Mouse (Mus musculus) embryonic facial prominence, embryonic 10.5 days (tissue): ENCODE measurements around the gene Gramd4. TPM values are rescaled to one million over a fixed set of nuclear protein-coding genes. Genes with fewer than 3 reads are reported as not detected.
"Not testable (repeated sequence)": the region's sequence is repeated elsewhere in the genome, so short reads cannot be mapped to it uniquely, and the experiment has no call there.

Experiments used
- DNase-seq: peaks from one replicate; pipeline ENCODE4 v3.0.0-alpha.2; 2017; ENCODE audit warnings: low spot score
- H3K27ac ChIP-seq: fragments of 300-500 bp; sonication (generic); replicated peaks from 2 replicates; pipeline ENCODE4 v1.5.1; 2016; ENCODE audit warnings: mild to moderate bottlenecking
- H3K27me3 ChIP-seq: fragments of 300-500 bp; sonication (generic); replicated peaks from 2 replicates; pipeline ENCODE4 v1.6.1; 2016; ENCODE audit warnings: low read depth, mild to moderate bottlenecking; ENCODE audit not compliant: poor library complexity, severe bottlenecking
- H3K36me3 ChIP-seq: fragments of 300-500 bp; sonication (generic); replicated peaks from 2 replicates; pipeline ENCODE4 v1.6.1; 2016; ENCODE audit warnings: mild to moderate bottlenecking, moderate library complexity
- H3K4me1 ChIP-seq: fragments of 300-500 bp; sonication (generic); 2 replicates; pipeline ENCODE4 v1.6.1; 2016
- H3K4me3 ChIP-seq: fragments of 300-500 bp; sonication (generic); 2 replicates; pipeline ENCODE4 v1.5.1; 2016; ENCODE audit warnings: mild to moderate bottlenecking, moderate library complexity
- H3K9me3 ChIP-seq: fragments of 300-500 bp; sonication (generic); 2 replicates; pipeline ENCODE4 v1.6.1; 2016; ENCODE audit warnings: mild to moderate bottlenecking
- WGBS: fragments of 180-500 bp; shearing (Covaris S2); methylation state at CpG from one replicate; pipeline ENCODE4 v1.1.7; 2016; 5-methylcytosine and 5-hydroxymethylcytosine counted together
- polyA plus RNA-seq: library from polyadenylated mRNA; unstranded; fragments of >200 nt; fragmentation: Nextera tagmentation; extraction: Ambion mirVana; gene quantifications from 2 replicates; pipeline ENCODE4 v1.2.1, GENCODE M21; 2016

The Gramd4 gene
- polyA plus RNA-seq, 1 experiment from 2014 or later: 13.8 TPM

DNA sequence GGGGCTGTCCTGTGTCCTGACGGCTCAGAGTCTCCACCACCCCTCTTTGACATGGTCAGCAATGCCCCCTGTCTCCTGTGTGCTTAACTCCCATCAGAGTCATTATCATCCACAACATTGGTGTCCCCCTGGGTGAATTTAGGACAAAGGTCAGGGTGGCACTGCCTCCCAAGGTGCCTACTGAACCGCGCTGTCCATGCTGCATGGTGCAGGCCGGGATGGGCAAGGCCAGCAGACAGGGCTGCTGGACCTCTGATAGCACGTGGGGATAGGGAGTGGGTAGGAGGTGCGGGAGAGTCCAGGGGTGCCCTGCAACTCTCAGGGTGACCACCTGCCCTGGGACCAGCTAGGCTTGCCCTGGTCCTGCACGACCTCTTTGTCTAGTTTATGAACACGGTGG lies 89.4 kb downstream of the Gramd4 start:
- no peak overlapping the region for H3K27ac ChIP-seq
- no peaks in the 10 kb centered on the region for H3K9me3 ChIP-seq
- WGBS: 89% methylated on average over 8 of the region's 8 CpGs
- no peak for DNase-seq
- H3K4me1 ChIP-seq: no peaks in the 10 kb centered on the region
- H3K4me3 ChIP-seq: no peak overlapping the region
- no peaks in the 10 kb centered on the region for H3K27me3 ChIP-seq
- peaks cover 74% of the 10 kb centered on the region for H3K36me3 ChIP-seq

GRCm38 (mm10) chr15:86150593-86150992 lies 93.1 kb downstream of the Gramd4 start:
- Histone ChIP-seq H3K9me3 (no peaks in the 10 kb centered on the region), H3K4me3 (no peak overlapping the region), H3K27ac (no peak overlapping the region), H3K36me3 (peaks cover 79% of the 10 kb centered on the region), H3K27me3 (no peaks in the 10 kb centered on the region), H3K4me1 (no peaks in the 10 kb centered on the region)
- DNase-seq: no peak
- WGBS: 69% methylated on average over 4 of the region's 4 CpGs

GRCm38 (mm10) chr15:86153481-86153960 lies 96.0 kb downstream of the Gramd4 start:
- DNase-seq: no peak
- Histone ChIP-seq H3K36me3 (peaks cover 67% of the 10 kb centered on the region), H3K4me1 (no peaks in the 10 kb centered on the region), H3K4me3 (no peak overlapping the region), H3K27me3 (no peaks in the 10 kb centered on the region), H3K9me3 (no peaks in the 10 kb centered on the region), H3K27ac (no peak overlapping the region)
- 90% methylated on average over 12 of the region's 12 CpGs for WGBS

- WGBS: 80% methylated on average over 5 of the region's 5 CpGs
- Histone ChIP-seq H3K4me1 (no peaks in the 10 kb centered on the region), H3K27me3 (no peaks in the 10 kb centered on the region), H3K9me3 (no peaks in the 10 kb centered on the region; the same call in 1 of the 2 replicates), H3K4me3 (no peak overlapping the region), H3K36me3 (peaks cover 58% of the 10 kb centered on the region), H3K27ac (no peak overlapping the region)
- DNase-seq: no peak
These were observed 99.0 kb downstream of the Gramd4 start for GRCm38 (mm10) chr15:86156492-86156891.

DNA sequence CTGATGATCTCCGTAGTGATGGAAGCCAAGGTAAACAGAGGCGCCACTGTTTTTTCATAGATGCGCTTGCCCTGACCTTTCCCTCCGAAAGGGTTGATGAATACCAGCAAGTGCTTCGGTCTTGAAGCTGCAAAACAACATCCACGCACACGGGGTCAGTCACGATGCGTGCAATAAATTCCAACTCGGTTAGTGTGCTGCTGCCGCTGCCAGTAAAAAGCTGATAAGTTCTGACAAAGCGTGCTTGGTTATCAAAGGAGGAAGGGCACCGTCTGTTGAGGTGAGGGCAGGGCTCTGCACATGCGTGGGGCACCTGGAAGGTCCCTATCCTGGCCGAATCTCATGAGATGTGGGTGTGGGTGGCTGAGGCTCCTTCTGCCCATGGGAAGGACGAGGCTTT lies 101.6 kb downstream of the Gramd4 start:
- Histone ChIP-seq H3K27me3 (no peaks in the 10 kb centered on the region), H3K36me3 (peaks cover 47% of the 10 kb centered on the region), H3K4me1 (no peaks in the 10 kb centered on the region), H3K9me3 (peaks cover 3% of the 10 kb centered on the region; the same call in 1 of the 2 replicates), H3K4me3 (no peak overlapping the region), H3K27ac (no peak overlapping the region)
- no peak for DNase-seq
- WGBS: 86% methylated on average over 16 of the region's 16 CpGs

DNA sequence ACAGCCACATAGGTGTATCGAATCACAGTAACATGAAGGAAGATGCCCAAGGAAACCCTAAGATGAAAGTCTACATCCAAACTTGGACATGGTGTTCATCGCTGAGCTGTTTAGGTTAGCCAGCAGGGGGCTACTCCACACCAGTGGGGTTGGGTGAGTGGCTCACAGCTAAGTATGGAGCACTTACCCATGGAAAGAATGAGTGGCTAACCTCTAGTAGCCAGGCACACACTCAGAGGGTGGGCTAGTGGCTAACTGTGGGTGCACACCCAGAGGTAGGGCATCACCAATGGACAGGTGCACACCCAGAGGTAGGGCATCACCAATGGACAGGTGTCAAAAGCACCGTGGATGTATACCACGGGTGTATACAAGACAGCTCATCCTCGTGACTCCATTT lies 102.2 kb downstream of the Gramd4 start:
- Histone ChIP-seq H3K4me1 (no peaks in the 10 kb centered on the region), H3K36me3 (peaks cover 44% of the 10 kb centered on the region), H3K4me3 (no peak overlapping the region), H3K9me3 (peaks cover 3% of the 10 kb centered on the region; the same call in 1 of the 2 replicates), H3K27ac (no peak overlapping the region), H3K27me3 (no peaks in the 10 kb centered on the region)
- WGBS: 88% methylated on average over 5 of the region's 5 CpGs
- DNase-seq: no peak

GRCm38 (mm10) chr15:86160906-86161305 lies 103.4 kb downstream of the Gramd4 start:
- 77% methylated on average over 10 of the region's 10 CpGs for WGBS
- DNase-seq: no peak
- H3K36me3 ChIP-seq: peaks cover 39% of the 10 kb centered on the region
- H3K4me1 ChIP-seq: no peaks in the 10 kb centered on the region; the same call in 1 of the 2 replicates
- no peak overlapping the region for H3K27ac ChIP-seq
- H3K4me3 ChIP-seq: no peak overlapping the region
- H3K9me3 ChIP-seq: peaks cover 3% of the 10 kb centered on the region; the same call in 1 of the 2 replicates
- no peaks in the 10 kb centered on the region for H3K27me3 ChIP-seq

DNA sequence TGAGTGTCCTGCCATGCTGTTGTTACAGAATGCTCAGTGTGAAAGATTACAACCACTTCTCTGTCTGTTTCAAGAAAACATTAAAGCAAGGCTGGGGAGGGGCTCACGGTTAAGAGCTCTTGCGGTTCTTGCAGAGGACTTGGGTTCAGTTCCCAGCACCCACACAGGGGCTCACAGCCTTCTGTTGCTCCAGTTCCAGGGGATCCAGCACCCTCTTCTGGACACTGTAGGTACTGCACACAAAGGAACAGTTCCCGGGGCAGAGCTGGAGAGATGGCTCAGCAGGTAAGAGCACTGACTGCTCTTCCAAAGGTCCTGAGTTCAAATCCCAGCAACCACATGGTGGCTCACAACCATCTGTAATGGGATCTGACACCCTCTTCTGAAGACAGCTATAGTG lies 104.3 kb downstream of the Gramd4 start:
- H3K9me3 ChIP-seq, H3K4me3 ChIP-seq, H3K27me3 ChIP-seq, H3K4me1 ChIP-seq, H3K27ac ChIP-seq, DNase-seq: not testable (repeated sequence)
- 93% methylated on average over 3 of the region's 3 CpGs for WGBS
- H3K36me3 ChIP-seq: peaks cover 30% of the 10 kb centered on the region

DNA sequence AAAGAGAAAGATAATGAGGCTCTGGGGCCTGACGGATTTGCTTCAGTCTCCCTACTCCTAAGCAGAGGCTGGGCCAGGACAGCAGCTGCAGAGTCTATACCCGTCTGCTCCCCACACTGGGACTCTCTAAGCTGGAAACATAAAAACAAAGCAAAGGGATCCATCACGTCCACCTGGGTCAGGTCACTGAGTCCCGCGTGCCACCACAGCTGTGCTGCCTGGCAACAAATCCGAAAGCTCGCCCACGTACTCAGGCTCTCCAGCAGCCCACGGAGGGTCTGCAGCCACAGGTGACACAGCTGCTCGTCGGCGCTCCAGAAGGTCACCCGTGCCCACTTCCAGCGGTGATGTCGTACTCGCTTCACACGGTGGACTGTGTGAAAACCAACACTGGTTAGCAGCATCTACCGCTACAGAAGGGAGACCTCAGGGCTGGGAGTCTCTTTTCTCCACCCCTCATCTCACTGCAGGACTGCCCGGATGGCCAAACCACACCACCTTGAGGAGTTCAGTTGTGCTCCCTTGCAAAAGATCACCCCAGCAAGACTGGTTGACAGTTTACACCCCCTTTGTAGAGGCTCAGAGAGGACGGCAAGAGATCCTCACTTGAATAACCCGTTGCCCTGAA lies 107.3 kb downstream of the Gramd4 start:
- H3K4me3 ChIP-seq: no peak overlapping the region
- DNase-seq: no peak

DNA sequence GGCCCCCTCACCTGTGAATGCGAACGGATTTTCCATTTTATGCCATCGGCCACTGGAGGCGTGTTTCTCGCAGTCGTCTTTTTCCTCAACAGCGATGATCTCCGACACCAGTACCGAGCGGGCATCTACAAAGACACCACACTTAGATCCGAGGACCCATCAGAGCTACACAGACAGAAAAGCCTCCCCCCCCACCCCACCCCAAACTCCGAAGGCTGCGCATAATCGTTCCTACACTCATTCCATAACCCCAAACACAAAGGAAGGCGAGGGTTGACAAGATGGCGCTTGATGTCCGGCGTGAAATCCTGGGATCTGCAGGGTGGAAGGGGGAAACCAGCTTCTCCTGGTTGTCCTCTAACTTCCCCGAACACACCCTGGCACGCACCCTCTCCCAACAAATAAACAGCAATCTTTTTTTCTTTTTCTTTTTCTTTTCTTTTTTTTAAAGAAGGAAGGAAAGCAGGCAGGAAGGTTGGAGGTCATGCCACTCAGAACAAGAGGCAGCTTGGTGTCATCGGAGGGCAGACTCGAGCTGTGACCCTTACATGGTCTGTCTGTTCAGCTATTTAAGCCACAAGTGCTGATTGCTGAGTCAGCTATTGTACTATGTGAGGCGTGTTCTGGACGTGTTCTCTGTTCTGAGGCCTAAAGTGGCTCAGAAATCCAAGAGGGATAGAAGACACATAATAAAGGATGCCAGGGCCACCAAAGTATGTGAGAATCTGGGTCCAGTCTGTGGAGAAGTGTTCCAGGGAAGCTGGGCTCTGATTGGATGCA lies 108.5 kb downstream of the Gramd4 start:
- Histone ChIP-seq H3K9me3 (peaks cover 3% of the 10 kb centered on the region; the same call in 1 of the 2 replicates), H3K27ac (no peak overlapping the region), H3K4me3 (no peak overlapping the region), H3K27me3 (no peaks in the 10 kb centered on the region), H3K36me3 (peaks cover 24% of the 10 kb centered on the region), H3K4me1 (peaks cover 38% of the 10 kb centered on the region)
- DNase-seq: no peak
- WGBS: 86% methylated on average over 24 of the region's 24 CpGs

More for the DNA sequence above, 107.3 kb downstream of the Gramd4 start:
- 85% methylated on average over 21 of the region's 21 CpGs for WGBS
- Histone ChIP-seq H3K27ac (no peak overlapping the region), H3K36me3 (peaks cover 24% of the 10 kb centered on the region), H3K4me1 (peaks cover 26% of the 10 kb centered on the region), H3K27me3 (no peaks in the 10 kb centered on the region), H3K9me3 (peaks cover 3% of the 10 kb centered on the region; the same call in 1 of the 2 replicates)

- H3K27ac ChIP-seq: no peak overlapping the region
- no peak for DNase-seq
- no peaks in the 10 kb centered on the region for H3K27me3 ChIP-seq
- H3K36me3 ChIP-seq: peaks cover 13% of the 10 kb centered on the region
- H3K9me3 ChIP-seq: no peaks in the 10 kb centered on the region
- H3K4me3 ChIP-seq: no peak overlapping the region
- H3K4me1 ChIP-seq: peaks cover 49% of the 10 kb centered on the region
- 90% methylated on average over 7 of the region's 7 CpGs for WGBS
These were observed 109.6 kb downstream of the Gramd4 start for GRCm38 (mm10) chr15:86167032-86167655.

- H3K36me3 ChIP-seq: peaks cover 12% of the 10 kb centered on the region; the same call in 1 of the 2 replicates
- H3K27me3 ChIP-seq: no peaks in the 10 kb centered on the region
- no peak for DNase-seq
- no peak overlapping the region for H3K4me3 ChIP-seq
- 81% methylated on average over 10 of the region's 10 CpGs for WGBS
- H3K27ac ChIP-seq: 0 out of 2 replicates have a peak overlapping the region, but pooled peaks have one; percentile 57
- peaks cover 57% of the 10 kb centered on the region for H3K4me1 ChIP-seq
- H3K9me3 ChIP-seq: no peaks in the 10 kb centered on the region
These were observed 110.5 kb downstream of the Gramd4 start for GRCm38 (mm10) chr15:86167787-86168504.
